Mouse (Mus musculus): ENCODE measurements around the gene Kif3c. TPM values are rescaled to one million over a fixed set of nuclear protein-coding genes. Genes with fewer than 3 reads are reported as not detected.

The Kif3c gene
- total and polyA plus RNA-seq, 3 experiments, result 3.5 to 5.9 (median 5.5) TPM

DNA sequence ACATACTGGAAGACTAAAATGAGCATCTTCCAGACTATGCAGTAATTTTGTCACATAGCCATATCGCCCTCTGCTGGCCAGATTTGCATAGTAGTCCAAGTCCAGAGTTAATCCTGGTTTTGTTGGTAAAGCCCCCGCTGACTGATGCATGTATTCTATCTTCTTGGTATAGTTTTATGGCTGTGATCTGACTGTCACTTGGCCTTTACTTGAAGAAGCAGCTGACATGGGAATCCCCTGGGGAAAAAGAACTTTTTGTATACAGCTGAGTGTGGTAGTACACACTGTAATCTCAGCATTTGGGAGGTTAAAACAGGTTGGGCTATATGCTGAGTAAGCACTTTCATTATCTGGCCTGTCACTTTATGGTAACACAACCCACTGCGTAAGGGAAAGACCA is 5.6 kb upstream of the Kif3c start:
- no peaks in the 10 kb centered on the region; the same call in 1 of the 2 replicates for H3K79me2 ChIP-seq (replicated peaks; ENCODE audit: control insufficient read depth, extremely low read depth, insufficient read depth, poor library complexity, severe bottlenecking)
- peak overlapping the region; percentile 91 for H3K4me2 ChIP-seq (ENCODE audit: insufficient read depth, low read depth, poor library complexity, severe bottlenecking)
- peak overlapping the region; percentile 69; the same call in 1 of the 2 replicates for H3K9ac ChIP-seq (ENCODE audit: insufficient read depth, low read depth)
- peaks cover 5% of the 10 kb centered on the region for H3K9me3 ChIP-seq (replicated peaks; ENCODE audit: low read length)
- H3K4me1 ChIP-seq (ENCODE audit: control insufficient read depth in 1 of 2, insufficient read depth in 2 of 2), result peaks cover 22 to 24% of the 10 kb centered on the region in 2 experiments
- H3K4me3 ChIP-seq (replicated peaks in 1 of 3; ENCODE audit: low read depth in 2 of 3, low read length in 2 of 3, poor library complexity in 1 of 3), result peak overlapping the region; percentile 4 to 34 (median 17)
- in situ Hi-C loops (cut with MboI; ENCODE audit: low pct_ligation_motif_present, low pct_unique_long_range_greater_than_20kb, low sequenced_read_pairs) (no loop called here), dilution Hi-C loops (cut with MboI; ENCODE audit: extremely low pct_ligation_motif_present, extremely low pct_unique_long_range_greater_than_20kb, low sequenced_read_pairs) (no loop called here)
- peak overlapping the region; percentile 43; the same call in 1 of the 2 replicates for H3K27ac ChIP-seq (ENCODE audit: insufficient read depth, low read depth)
- peak; percentile 91 for DNase-seq (ENCODE audit: extremely low read depth)
- no peaks in the 10 kb centered on the region for H3K27me3 ChIP-seq (replicated peaks)
- peaks cover 0 to 6% of the 10 kb centered on the region in 2 experiments for H3K36me3 ChIP-seq (replicated peaks in 1 of 2; ENCODE audit: control insufficient read depth in 1 of 2, insufficient read depth in 1 of 2, low read length in 1 of 2)
- TF ChIP-seq POLR2AphosphoS2 (IDR thresholded peaks at IDR 0.05; ENCODE audit: low read depth, low read length) (no peak), MEF2A (IDR thresholded peaks at IDR 0.05; ENCODE audit: borderline replicate concordance, low read depth, low read length) (peak; percentile 46; the same call in 1 of the 2 replicates), POLR2A (IDR thresholded peaks at IDR 0.05; ENCODE audit: low read depth, low read length) (no peak), IRF4 (IDR thresholded peaks at IDR 0.05; ENCODE audit: low read depth, low read length) (no peak), RCOR1 (conservative IDR thresholded peaks at IDR 0.05; ENCODE audit: low read depth, low read length) (no peak), KAT2A (IDR thresholded peaks at IDR 0.05; ENCODE audit: insufficient replicate concordance, low read length) (no peak), JUN (IDR thresholded peaks at IDR 0.05; ENCODE audit: insufficient read depth, low read depth, low read length) (no peak), CHD2 (IDR thresholded peaks at IDR 0.05; ENCODE audit: low read length) (no peak), ETS1 (conservative IDR thresholded peaks at IDR 0.05; ENCODE audit: low read depth, low read length) (peak; percentile 63), UBTF (IDR thresholded peaks at IDR 0.05; ENCODE audit: low read depth, low read length) (no peak), TBP (conservative IDR thresholded peaks at IDR 0.05; ENCODE audit: low read depth, low read length) (no peak), SIN3A (IDR thresholded peaks at IDR 0.05; ENCODE audit: low read length) (peak; percentile 77), USF1 (IDR thresholded peaks at IDR 0.05; ENCODE audit: low read depth, low read length) (no peak), E2F4 (IDR thresholded peaks at IDR 0.05; ENCODE audit: insufficient replicate concordance, low read depth, low read length) (no peak), MAFK (IDR thresholded peaks at IDR 0.05; ENCODE audit: insufficient replicate concordance, low read length) (peak; percentile 100), JUND (conservative IDR thresholded peaks at IDR 0.05; ENCODE audit: low read depth, low read length) (peak; percentile 47; the same call in 1 of the 2 replicates), ZMIZ1 (IDR thresholded peaks at IDR 0.05; ENCODE audit: low read depth, low read length) (no peak), MXI1 (IDR thresholded peaks at IDR 0.05; ENCODE audit: low read depth, low read length) (no peak), ELF1 (IDR thresholded peaks at IDR 0.05; ENCODE audit: low read depth, low read length) (peak; percentile 34; the same call in 1 of the 2 replicates), SMC3 (IDR thresholded peaks at IDR 0.05; ENCODE audit: low read depth, low read length) (peak; percentile 85), USF2 (conservative IDR thresholded peaks at IDR 0.05; ENCODE audit: low read depth, low read length) (no peak), MAZ (IDR thresholded peaks at IDR 0.05; ENCODE audit: low read depth, low read length) (peak; percentile 49; the same call in 1 of the 2 replicates), CTCF (conservative IDR thresholded peaks at IDR 0.05 in 1 of 2, IDR thresholded peaks at IDR 0.05 in 1 of 2; ENCODE audit: low read depth in 2 of 2, low read length in 2 of 2) (peak; percentile 58 to 88), HCFC1 (IDR thresholded peaks at IDR 0.05; ENCODE audit: low read depth, low read length) (no peak), BHLHE40 (IDR thresholded peaks at IDR 0.05; ENCODE audit: low read depth, low read length) (peak; percentile 20; the same call in 1 of the 2 replicates), MAX (IDR thresholded peaks at IDR 0.05; ENCODE audit: low read length) (0 out of 2 replicates have a peak, but pooled peaks have one; percentile 26), ZNF384 (IDR thresholded peaks at IDR 0.05; ENCODE audit: low read depth, low read length) (no peak; the same call in 1 of the 2 replicates), EP300 (IDR thresholded peaks at IDR 0.05; ENCODE audit: low read length) (peak; percentile 12; the same call in 1 of the 2 replicates), NELFE (IDR thresholded peaks at IDR 0.05; ENCODE audit: low read depth, low read length) (no peak), PAX5 (IDR thresholded peaks at IDR 0.05; ENCODE audit: low read length) (no peak), ZC3H11A (IDR thresholded peaks at IDR 0.05; ENCODE audit: low read depth, low read length) (peak; percentile 51), RAD21 (IDR thresholded peaks at IDR 0.05; ENCODE audit: low read depth, low read length) (peak; percentile 86), NRF1 (IDR thresholded peaks at IDR 0.05; ENCODE audit: low read depth, low read length) (no peak), ZKSCAN1 (IDR thresholded peaks at IDR 0.05; ENCODE audit: borderline replicate concordance, low read depth, low read length) (no peak), MYC (IDR thresholded peaks at IDR 0.05; ENCODE audit: low read depth, low read length) (0 out of 2 replicates have a peak, but pooled peaks have one; percentile 40), CHD1 (IDR thresholded peaks at IDR 0.05; ENCODE audit: low read depth, low read length) (no peak), GABPA (IDR thresholded peaks at IDR 0.05; ENCODE audit: insufficient replicate concordance, low read depth, low read length) (no peak)

Data from CH12.LX (cell line).